Mouse (Mus musculus) macrophage (primary cell): ENCODE data around the gene a. TPM values are rescaled to one million over a fixed set of nuclear protein-coding genes. Genes with fewer than 3 reads are reported as not detected.
A peak's percentile ranks its signal among the peaks of the same experiment; 100 is the strongest.
"Not testable (repeated sequence)": the region's sequence is repeated elsewhere in the genome, so short reads cannot be mapped to it uniquely, and the experiment has no call there.

ENCODE experiments used
- H3K27ac ChIP-seq: fragments of 350-480 bp; formaldehyde crosslinking; 2 replicates; pipeline ENCODE4 v1.9.0; 2021
- H3K36me3 ChIP-seq: fragments of 350-480 bp; formaldehyde crosslinking; 2 replicates; pipeline ENCODE4 v1.9.0; 2021; ENCODE audit errors: inconsistent target
- H3K4me3 ChIP-seq: fragments of 350-480 bp; formaldehyde crosslinking; 2 replicates; pipeline ENCODE4 v1.9.0; 2021; ENCODE audit errors: inconsistent target
- H3K79me2 ChIP-seq: fragments of 350-480 bp; formaldehyde crosslinking; 2 replicates; pipeline ENCODE4 v1.9.0; 2021; ENCODE audit errors: inconsistent target
- WGBS: methylation state at CpG from one replicate; pipeline ENCODE4 v1.1.7; 2026; ENCODE audit warnings: inconsistent platforms; ENCODE audit not compliant: missing documents; 5-methylcytosine and 5-hydroxymethylcytosine counted together
- polyA plus RNA-seq: library from polyadenylated mRNA; stranded (reverse); fragments of 250-400 nt; gene quantifications from 3 replicates; pipeline ENCODE4 v1.2.4, GENCODE M21; 2018; ENCODE audit warnings: inconsistent platforms

Gene a
- polyA plus RNA-seq, 1 experiment from 2014 or later: not detected

DNA sequence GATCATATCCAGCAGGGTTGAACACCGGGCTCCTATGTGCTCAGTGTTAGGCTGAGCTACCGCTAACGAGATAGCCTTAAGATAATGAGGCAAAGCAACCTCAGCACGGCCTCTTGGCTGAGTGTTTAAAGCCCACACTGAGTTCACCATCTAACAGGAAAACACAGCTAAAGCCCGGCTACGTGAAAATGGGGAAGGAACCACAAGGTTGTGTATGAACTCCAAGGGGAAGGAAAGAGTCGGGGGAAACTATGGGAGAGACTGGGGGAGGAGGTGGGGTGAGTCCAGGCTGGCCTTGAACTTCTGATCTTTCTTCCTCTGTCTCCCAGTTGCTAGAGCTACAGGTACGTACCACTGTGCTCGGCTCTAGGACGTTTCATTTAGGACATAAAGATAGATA is 150.8 kb downstream of the a start:
- 25% methylated on average over 8 of the region's 10 CpGs for WGBS
- H3K4me3 ChIP-seq: no peak overlapping the region; the same call in 1 of the 2 replicates

DNA sequence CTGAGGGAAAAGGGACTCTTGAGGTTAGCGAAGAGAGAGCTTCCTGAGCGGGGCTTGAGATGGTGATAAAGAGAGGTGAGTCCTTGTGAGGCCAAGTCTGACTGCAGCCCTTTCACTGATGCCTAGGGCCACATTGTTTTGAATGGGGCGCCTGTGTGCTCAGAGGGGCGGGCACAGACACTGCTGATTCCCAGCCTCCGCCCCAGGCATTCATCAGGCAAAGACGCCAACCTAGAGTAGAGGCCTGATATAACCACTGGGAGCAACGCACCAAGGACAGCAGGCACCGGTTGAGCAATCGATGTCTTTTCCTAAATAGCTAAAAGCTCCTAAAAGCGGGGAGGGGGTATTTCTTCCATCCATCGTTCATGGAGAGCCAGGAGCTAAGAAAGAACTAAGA is 151.3 kb downstream of the a start:
- H3K27ac ChIP-seq: no peak overlapping the region
- H3K4me3 ChIP-seq: no peak overlapping the region
- WGBS: 93% methylated on average over 11 of the region's 11 CpGs
- no peaks in the 10 kb centered on the region for H3K79me2 ChIP-seq
- H3K36me3 ChIP-seq: no peaks in the 10 kb centered on the region

More for the DNA sequence above, 150.8 kb downstream of the a start:
- Histone ChIP-seq H3K79me2 (no peaks in the 10 kb centered on the region), H3K36me3 (no peaks in the 10 kb centered on the region), H3K27ac (no peak overlapping the region)

DNA sequence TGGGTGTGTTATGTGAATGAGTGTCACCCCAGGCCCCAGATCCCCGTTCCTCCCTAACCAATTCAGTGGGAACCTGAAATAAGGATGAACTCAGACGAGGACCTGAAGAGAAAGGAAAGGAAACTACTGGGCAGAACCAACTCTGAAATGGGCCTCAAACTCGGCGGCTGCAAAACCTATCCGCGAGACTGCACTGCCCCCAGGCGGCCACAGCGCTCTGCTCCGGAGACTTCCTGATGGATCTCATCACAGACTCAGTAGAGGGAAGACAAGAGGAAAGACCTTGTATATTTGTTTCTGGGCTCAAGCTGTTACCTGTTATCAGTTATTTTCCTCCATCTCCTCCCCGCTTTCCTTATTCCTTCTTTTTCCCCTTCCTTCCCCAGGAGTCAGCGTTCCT is 151.9 kb downstream of the a start:
- Histone ChIP-seq H3K79me2 (no peaks in the 10 kb centered on the region), H3K4me3 (no peak overlapping the region)
- 22% methylated on average over 11 of the region's 11 CpGs for WGBS

GRCm38 (mm10) chr2:154946921-154947320 is 155.7 kb downstream of the a start:
- WGBS: 85% methylated on average over 3 of the region's 3 CpGs
- H3K79me2 ChIP-seq: no peaks in the 10 kb centered on the region

More for the DNA sequence above, 151.9 kb downstream of the a start:
- Histone ChIP-seq H3K36me3 (no peaks in the 10 kb centered on the region), H3K27ac (no peak overlapping the region)

DNA sequence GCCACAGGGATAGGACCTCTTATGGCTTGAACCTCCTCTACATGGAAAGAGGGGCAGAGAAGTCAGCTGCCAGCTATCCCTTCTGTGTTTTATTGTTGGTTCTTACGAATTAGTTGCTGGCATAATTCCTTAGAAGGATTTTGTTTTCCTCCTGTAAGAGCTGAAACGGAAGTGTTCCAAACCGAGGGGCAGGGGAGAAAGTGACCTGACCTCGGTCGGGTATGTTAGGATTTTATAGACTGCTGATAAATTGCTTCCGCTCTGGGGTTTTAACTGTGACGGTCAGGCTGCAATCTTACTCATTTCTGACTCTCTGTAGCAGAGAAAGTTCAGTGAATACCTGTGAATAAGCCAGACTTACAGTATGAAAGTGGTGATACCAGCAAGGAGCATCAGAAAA is 158.2 kb downstream of the a start:
- Histone ChIP-seq H3K27ac (no peak overlapping the region), H3K79me2 (no peaks in the 10 kb centered on the region), H3K36me3 (no peaks in the 10 kb centered on the region), H3K4me3 (no peak overlapping the region)
- 63% methylated on average over 7 of the region's 7 CpGs for WGBS

More at GRCm38 (mm10) chr2:154946921-154947320, 155.7 kb downstream of the a start:
- no peaks in the 10 kb centered on the region for H3K36me3 ChIP-seq
- H3K4me3 ChIP-seq: no peak overlapping the region
- no peak overlapping the region for H3K27ac ChIP-seq

DNA sequence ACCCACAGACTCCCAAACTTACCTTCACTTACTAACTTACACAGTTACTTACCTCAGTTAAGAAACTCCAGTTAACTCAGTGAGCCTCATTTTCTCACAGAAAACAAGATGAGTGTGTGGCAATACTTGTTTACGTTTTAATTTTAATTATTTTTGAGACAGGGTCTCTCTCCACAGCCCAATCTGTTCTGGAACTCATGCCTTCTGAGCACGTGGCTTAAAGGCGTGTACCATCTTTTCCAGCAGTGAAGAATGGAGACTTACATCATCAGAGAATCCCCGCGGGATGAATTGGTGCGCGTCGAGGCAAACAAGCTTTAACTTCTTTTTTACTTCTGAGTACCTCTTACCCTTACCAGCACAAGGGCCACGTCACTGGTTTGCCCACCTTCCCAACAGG is 158.7 kb downstream of the a start:
- Histone ChIP-seq H3K27ac (no peak overlapping the region), H3K4me3 (no peak overlapping the region), H3K36me3 (no peaks in the 10 kb centered on the region), H3K79me2 (no peaks in the 10 kb centered on the region)
- WGBS: 86% methylated on average over 9 of the region's 9 CpGs

GRCm38 (mm10) chr2:154950601-154951000 is 159.4 kb downstream of the a start:
- WGBS: 46% methylated on average over 5 of the region's 5 CpGs
- Histone ChIP-seq H3K27ac (no peak overlapping the region), H3K4me3 (no peak overlapping the region), H3K36me3 (no peaks in the 10 kb centered on the region), H3K79me2 (no peaks in the 10 kb centered on the region)

DNA sequence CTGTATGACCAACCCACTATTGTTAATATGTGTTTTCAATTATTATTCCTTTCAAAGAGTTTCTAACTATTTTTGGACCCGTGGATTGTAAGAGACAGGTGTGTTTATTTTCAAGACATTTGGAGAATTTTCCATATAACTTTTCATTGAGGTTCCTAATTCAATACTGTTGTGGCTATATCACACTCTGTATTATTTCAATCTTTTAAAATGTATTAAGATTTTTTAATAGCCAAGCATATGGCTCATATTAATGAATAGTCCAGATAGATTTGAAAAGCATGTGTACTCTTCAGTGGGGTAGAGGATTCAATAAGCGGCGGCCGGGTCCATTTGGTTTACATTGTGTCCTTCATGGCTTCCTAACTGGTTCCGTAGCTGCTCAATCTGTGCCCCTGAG is 168.3 kb downstream of the a start:
- no peaks in the 10 kb centered on the region for H3K79me2 ChIP-seq
- H3K27ac ChIP-seq: no peak overlapping the region
- H3K4me3 ChIP-seq: no peak overlapping the region
- WGBS: 96% methylated on average over 5 of the region's 5 CpGs
- no peaks in the 10 kb centered on the region for H3K36me3 ChIP-seq

DNA sequence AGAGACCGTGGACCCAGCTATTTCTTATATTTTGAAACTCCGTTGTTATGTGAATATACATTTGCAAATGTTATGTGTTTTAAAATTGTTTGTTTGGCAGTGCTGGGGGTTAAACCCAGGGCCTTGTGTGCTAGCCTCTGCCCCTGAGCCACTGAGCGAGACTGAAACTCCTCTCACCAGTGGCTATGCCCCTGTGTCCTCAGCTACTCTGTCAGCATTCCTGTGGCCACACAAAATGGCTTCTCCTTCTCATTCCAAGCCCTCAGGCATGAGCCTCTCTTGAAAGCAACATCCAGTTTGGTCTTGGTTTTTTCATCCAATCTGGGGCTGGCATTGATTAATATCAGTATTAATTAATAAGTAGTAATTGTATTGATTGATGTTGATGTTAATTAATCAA is 168.7 kb downstream of the a start:
- Histone ChIP-seq H3K27ac (no peak overlapping the region), H3K79me2 (no peaks in the 10 kb centered on the region), H3K36me3 (no peaks in the 10 kb centered on the region), H3K4me3 (no peak overlapping the region)
- 100% methylated on average over 3 of the region's 3 CpGs for WGBS

- H3K4me3 ChIP-seq: no peak overlapping the region
- no peaks in the 10 kb centered on the region for H3K36me3 ChIP-seq
- WGBS: 91% methylated on average over 5 of the region's 5 CpGs
- no peaks in the 10 kb centered on the region for H3K79me2 ChIP-seq
- H3K27ac ChIP-seq: no peak overlapping the region
These were observed 172.0 kb downstream of the a start for GRCm38 (mm10) chr2:154963176-154963575.

GRCm38 (mm10) chr2:154969740-154970397 is 178.7 kb downstream of the a start:
- not testable (repeated sequence) for H3K4me3 ChIP-seq, H3K36me3 ChIP-seq, H3K79me2 ChIP-seq, H3K27ac ChIP-seq
- WGBS: 32% methylated on average over 10 of the region's 14 CpGs

DNA sequence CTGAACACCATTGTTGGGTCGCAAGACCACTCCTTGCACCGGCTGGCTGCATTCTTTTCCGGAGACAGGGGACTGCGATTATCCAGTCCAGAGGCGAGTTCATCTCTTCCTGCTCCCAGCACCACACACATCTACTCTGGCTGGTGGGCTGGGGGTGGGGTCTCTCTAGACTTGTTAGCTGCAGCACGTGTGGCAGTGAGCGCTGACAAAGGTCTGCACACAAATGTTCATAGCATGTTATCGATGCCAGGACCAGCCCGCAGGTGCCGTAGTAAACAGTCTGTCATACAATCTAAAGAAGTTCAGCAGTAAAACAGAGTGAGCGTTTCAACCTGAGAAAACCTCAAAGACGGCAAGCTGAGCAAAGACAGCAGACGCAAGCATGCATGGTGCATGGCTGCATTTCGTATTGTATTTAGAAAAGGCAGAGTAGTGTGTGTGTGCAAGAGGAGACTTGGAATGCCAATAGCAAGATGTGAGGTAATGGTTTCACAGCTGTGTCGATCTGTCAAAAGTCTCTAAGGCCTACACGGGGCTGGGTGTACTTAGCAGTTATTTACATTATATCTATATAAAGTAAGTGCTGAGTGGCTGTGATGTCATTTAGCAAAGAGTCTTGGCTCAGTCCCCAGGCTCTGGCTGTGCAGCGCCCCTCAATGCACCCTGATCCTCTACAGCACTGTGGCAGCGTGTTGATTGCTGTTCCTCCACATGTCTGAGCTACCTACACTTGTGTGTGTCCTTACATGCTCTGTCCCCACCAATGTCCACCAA is 180.9 kb downstream of the a start:
- Histone ChIP-seq H3K4me3 (no peak overlapping the region), H3K27ac (no peak overlapping the region), H3K36me3 (no peaks in the 10 kb centered on the region), H3K79me2 (no peaks in the 10 kb centered on the region)
- WGBS: 87% methylated on average over 18 of the region's 18 CpGs

DNA sequence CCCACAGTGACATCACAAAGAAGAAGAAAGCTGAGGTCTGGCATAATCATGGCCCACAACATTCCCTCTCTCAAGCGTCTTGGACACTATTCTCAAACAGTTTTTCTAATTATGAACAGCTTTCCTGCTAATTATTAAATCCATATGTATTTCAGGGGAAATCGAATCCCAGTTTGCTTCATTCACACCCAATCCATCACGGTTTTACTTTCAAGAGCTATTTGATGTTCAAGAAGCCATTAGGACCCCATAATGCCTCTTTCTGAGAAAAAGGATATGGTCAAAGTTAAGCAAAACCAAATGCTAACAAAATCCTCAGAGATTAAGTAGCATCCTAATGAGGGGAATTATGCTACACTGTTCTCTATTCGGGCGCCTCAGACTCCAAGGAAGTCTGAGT is 181.8 kb downstream of the a start:
- Histone ChIP-seq H3K27ac (no peak overlapping the region), H3K79me2 (no peaks in the 10 kb centered on the region), H3K4me3 (no peak overlapping the region), H3K36me3 (no peaks in the 10 kb centered on the region)
- WGBS: 88% methylated on average over 5 of the region's 5 CpGs

GRCm38 (mm10) chr2:154986609-154987008 is 195.4 kb downstream of the a start:
- no peaks in the 10 kb centered on the region for H3K79me2 ChIP-seq
- H3K27ac ChIP-seq: no peak overlapping the region
- H3K36me3 ChIP-seq: no peaks in the 10 kb centered on the region
- H3K4me3 ChIP-seq: no peak overlapping the region
- WGBS: 83% methylated on average over 1 of the region's 1 CpGs

GRCm38 (mm10) chr2:154991411-154991810 is 200.2 kb downstream of the a start:
- WGBS: 62% methylated on average over 8 of the region's 8 CpGs
- H3K36me3 ChIP-seq: no peaks in the 10 kb centered on the region

More at GRCm38 (mm10) chr2:154991411-154991810, 200.2 kb downstream of the a start:
- no peaks in the 10 kb centered on the region for H3K79me2 ChIP-seq
- H3K4me3 ChIP-seq: no peak overlapping the region
- H3K27ac ChIP-seq: peak overlapping the region; percentile 68; the same call in 1 of the 2 replicates
